ENCODE assay signal across 28 mouse cellular contexts in the genomic region with DNA sequence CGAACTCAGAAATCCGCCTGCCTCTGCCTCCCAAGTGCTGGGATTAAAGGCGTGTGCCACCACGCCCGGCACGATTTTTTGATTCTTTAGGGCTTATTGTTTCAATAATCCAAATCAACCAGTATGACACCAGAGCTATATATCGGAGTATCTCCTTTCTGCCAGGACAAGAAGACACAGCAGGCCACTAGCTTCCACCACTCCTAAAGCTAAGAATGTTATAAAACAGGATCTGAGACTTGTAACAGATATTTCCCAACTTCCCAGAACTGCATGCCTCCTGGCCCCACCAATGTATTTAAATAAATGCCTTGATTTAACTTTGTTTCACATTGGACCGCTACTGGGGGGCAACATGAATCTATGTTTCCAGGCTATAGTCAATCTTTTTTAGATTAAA. TPM values are rescaled to one million over a fixed set of nuclear protein-coding genes. Genes with fewer than 3 reads are reported as not detected.
A peak's percentile ranks its signal among the peaks of the same experiment; 100 is the strongest.
DNase-seq lines count a peak whose midpoint lies in the region; ATAC-seq and TF ChIP-seq lines count a peak whose summit lies in the region.
"Had no signal": no experiment of that assay in that cellular context is flagged by ENCODE, and none has a peak within 500 bp of the region (broad histone marks: within the 10 kb centered on the region; RNA-seq: fewer than 3 reads in every experiment).

No protein-coding gene starts in this region.

- in situ Hi-C loops in ES-E14 (cut with MboI; ENCODE audit: low sequenced_read_pairs in 2 of 2, unreplicated experiment in 2 of 2), result no loop called here

- ATAC-seq in granulocyte monocyte progenitor cell, adult 5-6 weeks (replicated peaks; ENCODE audit: poor library complexity, severe bottlenecking), result peak; percentile 75; the same call in 1 of the 2 replicates
- ATAC-seq in activated CD4-positive, CD25-positive, alpha-beta regulatory T cell, adult 4 months, result no peak
- ATAC-seq: forebrain, embryonic 14.5 days; forebrain, embryonic 16.5 days had no signal

- DNase-seq in ES-E14 (ENCODE audit: low read depth, low spot score), result no peak
- DNase-seq in kidney, postnatal 14 days, result no peak
- DNase-seq in left cerebral cortex, postnatal 25 days (ENCODE audit: low spot score in 2 of 2), result no peak
- DNase-seq: adrenal gland, adult 2 months; adrenal gland, postnatal 10 days; adrenal gland, postnatal 25 days; cerebellum, adult 11 months; cerebellum, adult 18-20 months; cerebellum, adult 8-10 months; cerebellum, adult 9-11 months; cerebellum, postnatal 14 days; cerebellum, postnatal 36 days; embryo, embryonic 11 days had no signal

- no peak for TF ChIP-seq EP300 in ES-Bruce4 (IDR thresholded peaks at IDR 0.05; ENCODE audit: insufficient read depth, low read depth, low read length)

- no peak for TF ChIP-seq POLR2A in ES-Bruce4 (IDR thresholded peaks at IDR 0.05; ENCODE audit: insufficient read depth, low read length)

- H3K36me3 ChIP-seq in ES-Bruce4 (ENCODE audit: control insufficient read depth, insufficient read depth, low read length, poor library complexity, severe bottlenecking), result no peaks in the 10 kb centered on the region
- H3K36me3 ChIP-seq in ES-E14 (ENCODE audit: control insufficient read depth, insufficient read depth, low read length, poor library complexity, severe bottlenecking), result no peaks in the 10 kb centered on the region
- H3K36me3 ChIP-seq: embryonic facial prominence, embryonic 13.5 days; embryonic facial prominence, embryonic 15.5 days; forebrain, embryonic 10.5 days; forebrain, embryonic 12.5 days had no signal

- H3K4me3 ChIP-seq in ES-Bruce4 (ENCODE audit: low read depth, low read length), result no peak overlapping the region
- H3K4me3 ChIP-seq in ES-E14 (ENCODE audit: insufficient read depth in 1 of 2, low read depth in 1 of 2, low read length in 2 of 2, poor library complexity in 1 of 2, severe bottlenecking in 1 of 2), result no peak overlapping the region
- H3K4me3 ChIP-seq: embryonic facial prominence, embryonic 13.5 days; embryonic facial prominence, embryonic 15.5 days; erythroblast, embryonic 14.5 days; forebrain, embryonic 10.5 days; forebrain, embryonic 12.5 days had no signal

- no peaks in the 10 kb centered on the region for H3K27me3 ChIP-seq in ES-Bruce4 (ENCODE audit: control insufficient read depth, insufficient read depth, low read length, poor library complexity, severe bottlenecking)
- H3K27me3 ChIP-seq: embryonic facial prominence, embryonic 15.5 days; forebrain, embryonic 12.5 days had no signal

- H3K27ac ChIP-seq in ES-Bruce4 (ENCODE audit: insufficient read depth, low read length) (peak overlapping the region; percentile 92), ES-E14 (ENCODE audit: insufficient read depth, low read depth, low read length, poor library complexity, severe bottlenecking) (peak overlapping the region; percentile 88)
- H3K27ac ChIP-seq: embryonic facial prominence, embryonic 13.5 days; embryonic facial prominence, embryonic 15.5 days; forebrain, embryonic 10.5 days; forebrain, embryonic 12.5 days had no signal

- H3K4me1 ChIP-seq in ES-Bruce4 (ENCODE audit: control insufficient read depth, insufficient read depth, low read length) (peaks cover 2% of the 10 kb centered on the region), ES-E14 (ENCODE audit: control insufficient read depth in 2 of 2, insufficient read depth in 2 of 2, low read length in 2 of 2, poor library complexity in 1 of 2) (peaks cover 13 to 16% of the 10 kb centered on the region in 2 experiments)
- H3K4me1 ChIP-seq: embryonic facial prominence, embryonic 13.5 days; embryonic facial prominence, embryonic 15.5 days; forebrain, embryonic 12.5 days had no signal

- 0 out of 2 replicates have a peak overlapping the region, but pooled peaks have one; percentile 39 for H3K9ac ChIP-seq in ES-Bruce4 (ENCODE audit: low read depth, poor library complexity, severe bottlenecking)
- no peak overlapping the region; the same call in 1 of the 2 replicates for H3K9ac ChIP-seq in ES-E14 (ENCODE audit: insufficient read depth, low read depth, low read length, poor library complexity, severe bottlenecking)
- H3K9ac ChIP-seq: embryonic facial prominence, embryonic 13.5 days; embryonic facial prominence, embryonic 15.5 days; forebrain, embryonic 12.5 days had no signal

- H3K9me3 ChIP-seq in ES-Bruce4 (replicated peaks; ENCODE audit: control insufficient read depth, insufficient read depth, low read length, poor library complexity, severe bottlenecking) (peaks cover 9% of the 10 kb centered on the region), ES-E14 (ENCODE audit: control insufficient read depth, insufficient read depth, low read depth, low read length) (peaks cover 2% of the 10 kb centered on the region; the same call in 1 of the 2 replicates)
- H3K9me3 ChIP-seq: embryonic facial prominence, embryonic 13.5 days; embryonic facial prominence, embryonic 15.5 days; forebrain, embryonic 10.5 days; forebrain, embryonic 12.5 days had no signal

- TF ChIP-seq CTCF in ES-Bruce4 (IDR thresholded peaks at IDR 0.05; ENCODE audit: low read depth, low read length), result no peak

- intact Hi-C loops in left cerebral cortex, postnatal 25 days (cut with DNase I), result no loop called here

TF ChIP-seq in ES-E14, 5 proteins besides CTCF, POLR2A, EP300 and RAD21:
- TF ChIP-seq ZNF384 (IDR thresholded peaks at IDR 0.05; ENCODE audit: low read depth, low read length), result no peak
- TF ChIP-seq ZC3H11A (IDR thresholded peaks at IDR 0.05; ENCODE audit: borderline replicate concordance, low read depth, low read length), result no peak
- no peak for TF ChIP-seq HCFC1 (IDR thresholded peaks at IDR 0.05; ENCODE audit: borderline replicate concordance, insufficient read depth, low read length)
- no peak for TF ChIP-seq MAFK (IDR thresholded peaks at IDR 0.05; ENCODE audit: insufficient read depth, low read depth, low read length)
- no peak for TF ChIP-seq CHD2 (IDR thresholded peaks at IDR 0.05; ENCODE audit: low read depth, low read length)

RNA-seq across cellular contexts. Expression of a gene that starts 16.9 kb away (rescaled TPM):
- 7.8 and 11.8 TPM in 2 replicates for polyA plus RNA-seq in ES-Bruce4 (2011; ENCODE audit: insufficient read depth, insufficient read length, low read depth, missing spikeins)
- total RNA-seq in ES-E14 (2012; rRNA removed), result 38.9 and 43.6 TPM in 2 replicates
- not detected in 2 replicates for total RNA-seq in granulocyte monocyte progenitor cell, adult 5-6 weeks (2014; fragmentation: Nextera tagmentation)
- not detected in 2 replicates for total RNA-seq in granulocyte monocyte progenitor cell, adult 5-6 weeks (2017)
- not detected for polyA plus RNA-seq in activated CD4-positive, CD25-positive, alpha-beta regulatory T cell, adult 4 months (2017; shearing (Covaris generic))
- not detected for total RNA-seq in left cerebral cortex, postnatal 25 days (2021)
- total RNA-seq: adrenal gland, adult 2 months; adrenal gland, postnatal 10 days; adrenal gland, postnatal 25 days; adrenal gland, postnatal 4 days; common myeloid progenitor, adult 5-6 weeks; MEL had no signal
- polyA plus RNA-seq: adrenal gland, adult 2 months; C2C12; embryonic facial prominence, embryonic 11.5 days; erythroblast, embryonic 14.5 days; forebrain, embryonic 10.5 days; forebrain, embryonic 14.5 days; forebrain, embryonic 16.5 days had no signal

RNA-seq across cellular contexts. Expression of a gene that starts 32.8 kb away (rescaled TPM):
- polyA plus RNA-seq in ES-Bruce4 (2011; ENCODE audit: insufficient read depth, insufficient read length, low read depth, missing spikeins), result 131 and 134 TPM in 2 replicates
- total RNA-seq in ES-E14 (2012; rRNA removed), result 125 and 147 TPM in 2 replicates
- total RNA-seq in granulocyte monocyte progenitor cell, adult 5-6 weeks (2014; fragmentation: Nextera tagmentation), result 24.4 and 27.6 TPM in 2 replicates
- total RNA-seq in granulocyte monocyte progenitor cell, adult 5-6 weeks (2017), result 39.9 and 45.5 TPM in 2 replicates
- polyA plus RNA-seq in activated CD4-positive, CD25-positive, alpha-beta regulatory T cell, adult 4 months (2017; shearing (Covaris generic)), result 10 to 100 TPM; 44.8 to 49.4 TPM
- total RNA-seq in left cerebral cortex, postnatal 25 days (2021), result 10 to 100 TPM; 47.3 to 49.0 TPM

Comparison
In these comparisons a context has a peak if more than half of its experiments do, and no peak if none do; other contexts are left out.
1. RNA of a gene that starts 16.9 kb away (total RNA-seq): 38.9 to 43.6 TPM in ES-E14; not detected in granulocyte monocyte progenitor cell, adult 5-6 weeks and not detected in left cerebral cortex, postnatal 25 days; every median in the first group is over 10 times any median in the second.